Mouse (Mus musculus) granulocyte monocyte progenitor cell, adult 5-6 weeks (primary cell): ENCODE measurements around the gene Spem2. TPM values are rescaled to one million over a fixed set of nuclear protein-coding genes. Genes with fewer than 3 reads are reported as not detected.

Source experiments
- ATAC-seq: replicated peaks from 2 replicates; pipeline ENCODE4 v1.8.0; 2016; ENCODE audit warnings: mild to moderate bottlenecking, moderate TSS enrichment, inconsistent platforms; ENCODE audit not compliant: poor library complexity, severe bottlenecking
- total RNA-seq, 2 experiments: library from RNA; stranded (forward) in 1 of 2; stranded (reverse) in 1 of 2; fragments of 200-712, 200-1000 nt in 1 of 2; fragments of >200 nt in 1 of 2; fragmentation: Nextera tagmentation in 1 of 2; gene quantifications; 2 replicates each; pipeline ENCODE4 v1.2.3; 2014 to 2017

The Spem2 gene
- total RNA-seq, 2 experiments from 2014 or later: not detected

DNA sequence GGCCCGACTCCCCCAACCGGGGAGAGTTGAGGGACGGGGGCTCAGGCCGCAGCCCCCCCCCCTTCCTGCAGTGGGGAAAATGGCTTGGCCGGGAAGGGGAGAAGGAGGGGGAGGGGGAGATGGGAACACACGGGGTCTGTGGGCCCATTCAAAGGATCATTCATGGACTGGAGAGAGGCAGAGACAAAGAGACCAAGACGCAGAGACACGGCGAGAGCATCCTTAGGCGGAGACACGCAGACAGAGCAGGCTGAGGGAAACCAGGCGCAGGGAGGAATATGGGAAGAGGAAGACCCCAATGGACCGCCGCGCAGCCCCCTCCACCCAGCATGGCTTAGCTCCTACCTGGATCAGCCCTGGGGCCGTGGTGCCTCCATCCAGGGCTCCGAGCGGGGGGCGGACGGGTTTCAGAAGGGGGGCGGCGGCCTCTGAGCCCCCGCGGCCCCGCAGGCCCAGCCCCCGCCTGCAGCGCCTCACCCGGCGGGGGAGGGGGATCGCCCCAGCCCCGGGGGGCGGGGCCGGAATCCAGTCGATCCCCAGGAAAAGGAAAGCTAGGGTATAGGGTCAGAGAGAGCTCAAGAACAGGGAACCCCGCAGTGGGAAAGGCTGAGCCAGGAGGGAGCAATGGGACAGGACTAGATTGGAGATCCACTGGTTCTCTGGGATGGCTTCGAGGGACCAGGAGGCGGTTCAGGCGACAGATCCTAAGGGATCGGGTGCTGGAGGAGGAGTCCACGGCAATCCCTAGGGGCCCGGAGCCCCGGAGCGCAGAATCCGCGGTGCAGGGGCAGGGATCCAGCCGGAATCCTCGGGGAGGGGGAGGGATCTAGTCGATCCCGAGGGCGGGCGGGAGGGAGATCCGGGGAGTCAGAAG is 18.7 kb upstream of the Spem2 start:
- no peak for ATAC-seq

DNA sequence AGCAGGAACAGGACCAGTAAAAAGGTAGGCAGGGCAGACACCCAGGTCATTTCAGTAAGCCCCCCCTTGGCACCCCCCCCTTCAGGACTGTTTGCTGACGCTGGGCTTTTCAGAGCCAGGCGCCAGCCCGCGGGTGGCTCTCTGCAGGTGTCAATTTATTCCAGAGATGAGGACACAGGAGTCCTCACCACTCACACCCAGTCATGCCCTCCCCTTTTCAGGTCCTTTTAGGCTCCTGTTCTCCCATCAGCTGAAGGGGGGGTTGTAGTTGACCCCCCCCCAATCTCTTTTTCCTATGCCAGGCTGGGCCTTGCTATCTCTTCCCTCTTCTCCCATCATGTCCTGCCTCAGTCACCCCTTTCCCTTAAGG is 17.7 kb upstream of the Spem2 start:
- ATAC-seq: no peak

DNA sequence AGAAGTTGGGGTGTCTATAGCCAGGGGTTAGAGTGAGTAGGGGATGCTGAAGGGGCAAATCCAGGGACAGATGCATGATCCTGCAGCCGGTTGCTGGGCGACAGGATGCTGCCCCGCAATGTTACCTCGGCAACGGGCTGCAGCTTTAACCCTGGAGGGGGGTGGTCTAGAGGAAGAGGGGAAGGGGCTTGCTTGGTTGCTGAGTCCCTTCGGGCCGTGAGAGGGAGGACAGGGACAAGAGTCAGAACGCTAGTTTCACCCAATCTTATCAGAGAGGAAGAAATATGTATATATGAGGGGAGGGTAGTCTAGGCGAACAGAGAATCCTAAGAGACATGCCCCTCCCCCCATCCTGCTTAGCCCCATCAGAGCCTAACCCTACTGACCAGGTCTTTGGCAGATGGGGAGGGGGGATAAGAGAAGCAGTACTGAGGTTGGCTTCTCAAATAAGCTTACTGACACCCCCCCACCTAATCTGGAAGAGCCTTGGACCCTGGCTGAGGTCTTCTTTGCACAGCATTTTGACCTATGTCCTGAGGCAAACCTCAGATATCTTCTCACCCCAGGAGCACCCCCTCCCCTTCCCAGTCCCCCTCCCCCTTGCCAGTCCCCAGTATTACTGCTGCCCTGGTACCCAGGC is 17.2 kb upstream of the Spem2 start:
- no peak for ATAC-seq

DNA sequence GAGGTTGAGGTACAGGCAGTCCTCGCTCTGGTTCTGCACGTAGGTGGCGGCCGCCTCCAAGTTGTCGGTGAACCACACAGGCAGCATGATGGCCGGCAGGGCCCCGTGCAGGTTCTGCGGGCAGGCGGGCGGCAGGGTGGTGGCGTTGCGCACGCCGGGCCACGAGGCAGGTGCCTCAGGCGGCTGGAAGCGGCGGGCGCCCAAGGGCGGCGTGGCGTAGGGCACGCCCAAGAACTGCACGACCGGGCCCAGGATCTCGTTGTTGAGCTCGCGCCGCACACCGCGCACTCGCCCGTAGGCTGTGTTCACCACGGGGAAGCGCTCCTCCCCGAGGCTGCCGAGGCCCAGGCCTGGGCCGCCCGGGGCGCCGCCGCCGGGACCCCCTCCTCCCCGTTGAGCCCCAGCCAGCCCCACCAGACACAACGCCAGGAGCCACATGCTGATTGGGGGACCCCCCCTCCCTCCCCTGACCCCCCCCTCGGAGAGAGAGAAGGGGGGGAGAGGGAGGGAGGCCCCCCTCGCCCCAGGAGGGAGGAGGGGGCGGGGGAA is 15.8 kb upstream of the Spem2 start:
- peak; percentile 33 for ATAC-seq

DNA sequence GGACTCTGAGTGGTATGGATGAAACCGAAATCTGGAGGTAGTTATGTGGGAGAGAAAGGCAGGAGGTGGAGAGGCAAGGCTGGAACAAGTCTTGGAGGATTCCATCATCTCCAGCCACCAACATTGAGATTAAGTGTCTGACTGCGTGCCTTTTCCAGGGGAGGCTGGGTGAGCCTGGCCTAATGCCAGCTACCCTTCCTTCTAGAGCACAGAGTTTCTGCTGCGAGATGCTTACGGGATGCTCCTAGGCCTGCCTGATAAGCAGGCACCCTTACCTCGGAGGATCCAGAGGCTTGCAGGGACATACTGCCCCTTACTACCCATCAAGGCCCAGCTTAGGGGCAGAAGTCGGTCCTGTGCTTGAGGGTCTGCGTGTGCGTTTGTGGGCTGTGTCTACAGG is 15.3 kb upstream of the Spem2 start:
- ATAC-seq: no peak

DNA sequence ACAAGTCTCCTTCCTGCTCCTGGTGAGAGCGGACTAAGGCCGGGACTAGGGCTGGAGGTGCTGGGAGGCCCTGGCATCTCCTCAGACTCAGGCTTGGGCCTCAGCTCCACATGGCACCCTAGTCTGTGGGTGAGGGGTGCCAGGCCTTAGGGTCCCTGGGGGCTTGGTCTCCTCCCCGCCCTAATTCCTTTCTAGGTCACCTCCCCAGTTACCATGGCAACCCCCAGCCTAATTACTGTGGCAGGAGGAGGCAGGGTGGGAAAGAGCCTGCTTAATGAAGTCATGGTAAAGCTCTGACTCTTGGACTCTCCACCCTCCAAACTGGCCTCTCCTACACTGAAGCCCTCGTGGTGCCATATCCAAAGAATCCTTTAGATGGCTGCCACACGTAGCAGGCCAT is 10.6 kb upstream of the Spem2 start:
- no peak for ATAC-seq

DNA sequence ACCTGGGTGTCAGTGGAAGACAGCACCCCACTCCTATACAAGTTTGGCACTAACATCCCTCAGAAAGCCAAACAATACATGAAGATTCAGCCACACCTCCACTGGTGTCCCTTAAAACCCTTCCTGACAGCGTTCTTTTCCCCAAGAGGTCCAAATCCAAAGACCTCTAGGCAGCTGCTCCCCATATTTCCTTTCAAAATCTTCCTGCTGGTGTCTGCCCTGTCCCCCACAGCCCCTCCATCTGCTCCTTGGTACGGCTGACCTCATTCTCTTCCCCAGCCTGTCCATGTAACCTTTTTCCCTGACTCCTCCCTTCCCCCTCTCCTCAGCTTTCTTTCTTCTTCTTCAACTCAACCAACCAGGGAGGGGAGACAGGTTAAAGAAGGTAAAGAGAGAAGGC is 5.2 kb upstream of the Spem2 start:
- no peak for ATAC-seq

DNA sequence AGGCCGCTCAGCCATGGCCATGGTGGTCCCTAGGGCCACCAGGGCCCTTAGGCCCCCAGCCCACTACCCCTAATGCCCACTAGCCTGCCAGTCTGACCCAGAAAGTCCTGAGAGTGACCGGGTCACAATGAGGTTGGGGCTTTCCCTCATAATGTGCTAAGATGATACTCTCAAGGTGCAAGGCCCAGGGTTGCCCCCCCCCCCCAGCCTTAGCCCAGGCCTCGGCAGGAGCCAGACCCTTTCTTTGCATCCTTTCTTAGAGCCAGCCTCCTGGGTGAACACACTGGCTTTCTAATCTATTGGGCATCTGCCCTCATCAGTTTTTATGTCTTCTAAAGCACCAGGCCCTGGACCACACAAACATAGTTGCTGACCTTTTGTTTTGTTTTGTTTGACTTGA is 3.8 kb upstream of the Spem2 start, which contains the start of gene Spem1:
Gene Spem1, minus strand, starts transcription at position 101 of the 400 bp plus-strand sequence.
- no peak for ATAC-seq

DNA sequence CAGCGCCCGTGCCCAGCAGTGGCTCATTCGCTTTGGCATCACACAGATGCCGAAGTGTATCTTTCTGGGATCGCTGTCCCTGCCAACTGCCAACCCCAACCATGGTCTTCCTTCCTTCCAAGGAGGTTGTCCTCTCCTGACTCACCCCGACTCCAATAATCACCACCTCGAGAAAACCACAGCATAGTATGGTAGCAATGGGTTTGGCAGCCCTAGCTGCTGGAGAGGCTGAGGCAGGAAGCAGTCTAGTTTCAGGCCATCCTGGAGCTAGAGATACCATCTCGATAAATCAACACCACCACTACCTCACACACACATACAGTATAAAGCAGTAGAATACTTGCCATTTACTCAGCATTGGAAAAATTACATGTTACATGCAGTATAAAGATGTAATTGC is 606 bp upstream of the Spem2 start:
- ATAC-seq: no peak

DNA sequence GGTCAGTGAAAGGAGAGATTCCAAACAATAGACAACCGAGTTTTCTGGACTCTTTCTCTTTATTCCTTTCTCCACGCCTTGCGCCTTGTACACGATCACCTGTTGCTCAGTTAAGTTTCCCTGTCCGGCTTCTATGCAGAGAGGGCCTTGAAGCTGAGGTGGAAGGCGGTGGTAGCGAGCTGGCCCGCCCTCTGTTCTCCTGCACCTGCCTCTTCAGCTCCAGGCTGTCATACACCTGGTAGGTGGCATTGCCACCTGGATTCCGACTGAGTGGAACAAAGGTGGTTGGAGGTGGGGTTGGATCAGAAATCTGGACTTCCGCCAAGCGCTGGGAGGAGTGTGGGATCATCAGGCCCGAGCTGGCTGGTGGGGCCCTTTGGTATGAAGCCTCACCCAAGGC is 1.7 kb downstream of the Spem2 start:
- no peak for ATAC-seq

DNA sequence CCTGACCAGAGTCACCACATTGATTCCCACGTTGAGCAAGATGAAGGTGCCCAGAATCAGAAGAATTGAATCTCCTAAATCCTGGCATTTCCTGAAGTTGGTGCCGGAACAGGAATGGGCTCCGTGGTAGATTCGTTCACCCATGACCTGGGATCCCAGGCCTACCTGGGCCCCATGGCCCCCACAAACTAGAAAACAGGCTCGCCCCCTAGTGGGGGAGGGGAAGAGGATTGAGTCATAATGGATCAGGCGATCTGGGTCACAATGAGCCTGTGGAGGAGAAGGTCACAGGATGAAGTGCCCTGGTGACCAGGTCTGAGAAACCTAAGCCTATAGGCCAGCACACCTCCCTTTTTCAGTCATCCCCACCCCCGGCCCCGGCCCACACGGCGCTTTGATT is 3.1 kb downstream of the Spem2 start, which contains the start of gene Gm39566:
Gene Gm39566, minus strand, starts transcription at position 144 of the 400 bp plus-strand sequence.
- no peak for ATAC-seq

DNA sequence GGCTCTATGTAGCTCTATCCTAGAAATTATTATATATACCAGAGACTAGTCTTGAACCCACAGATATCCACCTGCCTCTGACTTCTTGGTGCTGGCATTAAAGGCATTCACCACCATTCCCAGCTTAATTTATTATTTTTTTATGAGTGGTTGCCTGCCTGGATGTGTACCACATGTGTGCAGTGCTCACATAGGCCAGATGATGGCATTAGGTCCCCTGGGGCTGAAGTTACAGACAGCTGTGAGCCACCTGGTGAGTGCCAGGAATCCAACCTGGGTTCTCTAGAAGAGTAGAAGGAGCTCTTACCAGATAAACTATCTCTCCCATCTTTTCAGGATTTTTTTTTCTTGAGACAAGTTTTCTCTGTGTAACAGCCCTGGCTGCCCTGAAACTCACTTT is 8.0 kb downstream of the Spem2 start:
- no peak for ATAC-seq

DNA sequence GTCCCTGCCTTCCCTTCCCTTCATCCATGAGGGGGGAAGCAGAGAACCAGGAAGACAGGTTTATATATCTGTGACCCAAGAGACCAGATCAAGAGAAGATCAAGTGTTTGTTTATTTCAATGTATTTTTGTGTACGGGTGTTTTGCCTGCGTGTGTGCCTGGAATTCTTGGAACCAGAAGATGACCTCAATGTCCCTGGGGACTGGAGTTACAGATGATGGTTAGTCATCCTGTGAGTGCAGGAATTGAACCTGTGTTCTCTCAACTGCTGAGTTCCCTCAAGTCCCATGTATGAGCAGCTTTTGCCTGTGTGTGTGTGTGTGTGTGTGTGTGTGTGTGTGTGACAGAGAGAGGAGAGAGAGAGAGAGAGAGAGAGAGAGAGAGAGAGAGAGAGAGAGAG is 10.6 kb downstream of the Spem2 start:
- no peak for ATAC-seq

DNA sequence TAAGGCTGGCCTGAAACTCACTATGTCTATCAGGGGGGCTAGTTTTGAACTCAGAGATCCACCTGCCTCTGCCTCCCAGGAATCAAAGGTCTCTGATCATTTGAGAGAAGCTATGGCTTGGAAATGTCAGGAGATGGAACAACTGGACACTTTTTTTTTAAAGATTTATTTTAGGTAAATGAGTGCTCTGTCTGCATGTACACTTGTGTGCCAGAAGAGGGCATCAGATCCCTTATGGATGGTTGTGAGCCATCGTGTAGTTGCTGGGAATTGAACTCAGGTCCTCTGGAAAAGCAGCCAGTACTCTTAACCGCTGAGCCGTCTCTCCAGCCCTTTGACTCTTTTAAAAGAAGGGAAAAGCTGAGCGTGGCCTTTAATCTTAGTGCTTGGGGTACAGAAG is 11.9 kb downstream of the Spem2 start:
- no peak for ATAC-seq

DNA sequence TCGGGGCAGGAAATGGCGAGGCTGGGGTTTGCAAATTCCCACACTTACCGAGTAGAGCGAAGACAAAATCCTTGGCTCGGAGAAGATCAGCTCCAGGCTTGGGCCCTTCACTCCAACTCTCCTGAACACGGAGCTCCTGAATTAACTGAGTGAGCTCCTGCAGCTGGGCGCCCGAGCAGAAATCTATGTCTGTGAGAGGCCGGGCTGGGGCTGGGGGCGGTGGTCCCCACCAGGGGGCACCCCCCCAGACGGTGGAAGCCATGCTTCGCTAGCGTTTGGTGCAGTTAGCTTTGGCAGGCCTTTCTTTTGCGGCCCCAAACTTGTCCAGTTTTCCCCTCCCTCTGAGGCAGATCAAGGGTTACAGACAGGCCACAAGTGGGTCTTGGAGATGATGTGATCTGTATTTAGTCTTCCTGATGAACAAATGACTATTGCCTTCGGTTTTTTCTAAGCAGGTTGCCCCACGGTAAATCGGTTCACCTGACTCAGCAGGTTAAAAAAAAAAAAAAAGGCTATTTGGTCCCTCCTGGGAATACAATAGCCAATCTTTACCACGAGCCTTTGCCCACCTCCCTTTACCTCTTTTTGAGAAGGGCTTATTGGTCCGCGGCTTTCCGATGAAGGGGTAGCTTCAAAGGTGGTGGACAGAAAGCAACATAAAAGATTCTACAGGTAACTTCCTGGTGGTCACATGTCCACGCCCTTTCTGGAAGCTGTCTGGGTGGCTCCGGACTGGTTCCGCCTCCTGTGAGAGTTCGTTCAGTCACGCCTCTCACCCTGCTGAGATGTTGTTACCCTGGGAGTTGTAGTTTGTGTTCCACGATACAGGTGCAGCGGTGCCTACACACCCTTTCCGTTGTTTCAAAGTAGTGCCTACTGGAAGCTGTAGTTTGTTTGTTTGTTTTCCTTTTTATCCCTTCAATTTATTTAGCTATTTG is 13.0 kb downstream of the Spem2 start, which contains the start of gene Tmem102:
Gene Tmem102, minus strand, starts transcription at position 653 of the 938 bp plus-strand sequence.
- ATAC-seq: no peak

DNA sequence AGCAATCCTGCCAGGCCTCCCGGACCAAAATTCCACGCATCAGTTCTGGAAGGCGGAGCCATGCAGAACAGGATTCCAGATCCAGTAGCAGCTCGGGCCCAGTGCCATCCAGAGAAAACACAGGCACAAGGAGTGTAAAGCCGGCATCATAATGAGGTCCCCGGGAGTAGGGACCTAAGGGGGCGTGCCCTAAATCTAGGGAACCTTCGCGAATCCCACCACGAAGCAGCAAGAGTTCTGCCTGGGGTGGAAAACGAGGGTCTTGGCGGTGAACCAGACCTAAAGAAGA is 13.7 kb downstream of the Spem2 start:
- no peak for ATAC-seq

DNA sequence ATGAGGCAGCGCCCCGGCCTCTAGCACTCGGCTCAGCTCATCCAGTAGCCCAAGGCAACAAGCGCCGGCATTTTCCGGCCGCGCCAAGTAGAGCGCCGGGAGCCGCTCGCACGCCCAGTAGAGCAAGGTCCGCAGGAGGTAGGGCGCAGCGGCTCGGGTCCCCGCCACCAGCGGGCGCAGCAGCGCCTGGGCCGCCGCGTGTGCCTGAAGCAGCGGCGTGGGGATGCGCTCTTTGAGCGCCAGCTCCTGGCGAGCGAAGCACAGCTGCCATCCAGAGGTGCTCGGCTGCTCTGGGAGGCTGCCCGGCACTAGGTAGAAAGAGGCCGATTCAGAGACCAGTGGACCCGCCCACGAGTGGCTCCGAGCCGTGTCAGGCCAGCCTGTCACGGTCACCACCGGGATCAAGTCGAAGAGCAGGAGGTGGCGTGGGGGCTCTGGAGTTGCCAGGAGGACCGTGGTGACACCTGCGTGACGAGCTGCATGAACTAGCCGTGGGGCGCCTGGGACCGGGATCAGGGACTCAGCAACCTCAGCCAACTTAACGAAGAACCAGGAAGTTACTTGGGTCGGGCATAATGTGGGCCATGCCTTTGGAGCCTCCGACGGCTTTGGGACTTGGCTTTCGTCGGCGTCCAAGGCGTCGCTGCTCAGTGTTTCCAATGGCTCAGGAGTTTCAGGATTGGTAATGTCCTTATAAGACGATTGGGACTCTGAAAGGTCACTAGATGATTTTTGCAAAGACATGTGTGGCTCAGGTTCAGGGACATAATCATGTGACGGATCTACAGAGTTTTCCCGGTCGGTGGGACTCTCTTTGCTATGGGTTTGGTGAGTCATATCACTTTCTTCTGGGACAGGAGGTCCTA is 14.2 kb downstream of the Spem2 start:
- peak; percentile 54 for ATAC-seq

DNA sequence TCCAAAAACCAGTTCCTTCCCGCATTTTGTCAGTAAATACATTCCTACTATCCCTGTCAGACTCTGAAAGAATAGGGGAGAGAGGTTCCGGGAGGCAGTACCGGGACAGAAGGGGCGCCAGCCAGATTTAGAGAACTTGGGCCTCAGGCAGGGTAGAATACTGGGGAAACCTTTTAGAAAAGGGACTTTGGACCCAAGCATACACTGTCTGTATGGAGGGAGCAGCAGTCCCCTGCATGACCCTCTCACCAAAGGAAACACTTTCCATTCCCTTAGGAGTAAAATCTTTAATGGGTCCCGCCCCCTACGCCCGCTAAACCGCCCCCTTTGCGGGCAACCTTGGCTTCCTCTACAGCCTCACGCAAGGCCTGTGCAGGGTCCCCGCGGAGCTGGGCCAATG is 14.9 kb downstream of the Spem2 start:
- ATAC-seq: peak; percentile 17

DNA sequence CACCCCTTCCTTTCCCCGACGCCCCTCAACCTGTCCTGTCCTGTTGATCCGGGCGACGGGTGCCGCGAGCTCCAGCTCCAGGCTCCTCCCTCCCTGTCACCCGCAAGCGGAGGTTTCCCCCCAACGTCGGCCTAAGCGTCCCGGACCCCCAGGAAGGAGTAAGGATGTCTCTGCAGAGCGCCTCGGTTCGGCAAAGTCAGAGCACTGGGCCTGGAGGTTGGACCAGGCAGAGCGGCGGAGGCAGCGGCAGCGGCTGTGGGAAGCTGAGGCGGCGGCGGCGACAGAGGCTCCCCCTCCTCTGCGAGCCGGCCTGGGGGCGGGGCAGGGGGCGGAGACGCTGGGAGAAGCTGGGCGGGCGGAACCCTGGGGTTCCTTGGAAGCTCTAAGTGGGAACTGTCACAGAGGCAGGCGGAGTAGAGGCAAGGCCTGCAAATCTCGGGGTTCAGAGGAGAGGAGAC is 15.6 kb downstream of the Spem2 start:
- ATAC-seq: peak; percentile 62
